Mouse (Mus musculus) E14TG2a.4 (cell line): Measurements from ENCODE around the gene Serpinb11.

ENCODE experiments used
- CTCF ChIP-seq: conservative IDR thresholded peaks from 2 replicates; pipeline ENCODE4 v1.5.1; 2014; ENCODE audit warnings: low read length
- NANOG ChIP-seq: IDR thresholded peaks from 2 replicates; pipeline ENCODE4 v1.6.1; 2014; ENCODE audit warnings: borderline replicate concordance, low read length, mixed read lengths

GRCm38 (mm10) chr1:107378368-107378767 is 17.4 kb downstream of the Serpinb11 start:
- no peak for TF ChIP-seq NANOG
- no peak for TF ChIP-seq CTCF
